Mouse (Mus musculus) stomach, embryonic 15.5 days (tissue): ENCODE data around the gene Elavl1. TPM values are rescaled to one million over a fixed set of nuclear protein-coding genes. Genes with fewer than 3 reads are reported as not detected.
"Not testable (repeated sequence)": the region's sequence is repeated elsewhere in the genome, so short reads cannot be mapped to it uniquely, and the experiment has no call there.

Source experiments
- ATAC-seq: fragments of 200-750 bp; cut with Nextera tagmentation; 2 replicates; pipeline ENCODE4 v1.8.0; 2017; ENCODE audit warnings: low read depth, moderate number of reproducible peaks, moderate TSS enrichment; ENCODE audit not compliant: insufficient read depth, low FRiP score
- H3K27ac ChIP-seq: fragments of 300-500 bp; sonication (generic); 2 replicates; pipeline ENCODE4 v1.5.1; 2015; ENCODE audit warnings: mild to moderate bottlenecking, inconsistent platforms
- H3K27me3 ChIP-seq: fragments of 300-500 bp; sonication (generic); replicated peaks from 2 replicates; pipeline ENCODE4 v1.6.1; 2015; ENCODE audit warnings: inconsistent platforms
- H3K36me3 ChIP-seq: fragments of 300-500 bp; sonication (generic); 2 replicates; pipeline ENCODE4 v1.6.1; 2015; ENCODE audit warnings: inconsistent platforms
- H3K4me1 ChIP-seq: fragments of 300-500 bp; sonication (generic); 2 replicates; pipeline ENCODE4 v1.6.1; 2015; ENCODE audit warnings: inconsistent platforms
- H3K4me2 ChIP-seq: fragments of 300-500 bp; sonication (generic); 2 replicates; pipeline ENCODE4 v1.6.1; 2015; ENCODE audit warnings: mild to moderate bottlenecking, inconsistent platforms
- H3K4me3 ChIP-seq: fragments of 300-500 bp; sonication (generic); replicated peaks from 2 replicates; pipeline ENCODE4 v1.5.1; 2015; ENCODE audit warnings: inconsistent platforms
- H3K9ac ChIP-seq: fragments of 300-500 bp; sonication (generic); 2 replicates; pipeline ENCODE4 v1.6.1; 2015; ENCODE audit warnings: inconsistent platforms
- H3K9me3 ChIP-seq: fragments of 300-500 bp; sonication (generic); 2 replicates; pipeline ENCODE4 v1.6.1; 2016; ENCODE audit warnings: inconsistent platforms
- WGBS: fragments of 180-500 bp; shearing (Covaris S2); methylation state at CpG from one replicate; pipeline ENCODE4 v1.1.7; 2015; 5-methylcytosine and 5-hydroxymethylcytosine counted together
- polyA plus RNA-seq: library from polyadenylated mRNA; unstranded; fragments of >200 nt; fragmentation: Nextera tagmentation; extraction: Ambion mirVana; gene quantifications from 2 replicates; pipeline ENCODE4 v1.2.1, GENCODE M21; 2015

Gene Elavl1
- polyA plus RNA-seq = 215 and 219 TPM in 2 replicates

- peak; percentile 98 for ATAC-seq
- under 1% methylated on average over 63 of the region's 78 CpGs for WGBS
- H3K27me3 ChIP-seq = no peaks in the 10 kb centered on the region
These were observed at the start of gene Elavl1, which contains the start of gene Ccl25 for GRCm38 (mm10) chr8:4324983-4325750. Elavl1 (minus strand) TSS chr8:4325413. Ccl25 (plus strand) TSS chr8:4325210.

GRCm38 (mm10) chr8:4372657-4373056 lies 47.4 kb upstream of the Elavl1 start:
- H3K36me3 ChIP-seq = no peaks in the 10 kb centered on the region
- H3K4me2 ChIP-seq = no peak overlapping the region

More at GRCm38 (mm10) chr8:4324983-4325750, at the start of gene Elavl1, which contains the start of gene Ccl25:
- H3K27ac ChIP-seq = peak within 1 kb of the TSS; percentile 94
- H3K36me3 ChIP-seq = peaks cover 20% of the 10 kb centered on the region
- H3K4me3 ChIP-seq = peak within 1 kb of the TSS; percentile 80
- H3K4me1 ChIP-seq = peaks cover 25% of the 10 kb centered on the region
- H3K9ac ChIP-seq = peak within 1 kb of the TSS; percentile 98
- no peaks in the 10 kb centered on the region for H3K9me3 ChIP-seq
- H3K4me2 ChIP-seq = peak within 1 kb of the TSS; percentile 86

GRCm38 (mm10) chr8:4370078-4370477 lies 44.9 kb upstream of the Elavl1 start:
- Histone ChIP-seq H3K9ac (no peak overlapping the region), H3K27ac (no peak overlapping the region), H3K27me3 (no peaks in the 10 kb centered on the region), H3K9me3 (no peaks in the 10 kb centered on the region), H3K36me3 (no peaks in the 10 kb centered on the region), H3K4me3 (no peak overlapping the region), H3K4me1 (no peaks in the 10 kb centered on the region), H3K4me2 (no peak overlapping the region)
- no peak for ATAC-seq
- WGBS = 38% methylated on average over 2 of the region's 2 CpGs

More at GRCm38 (mm10) chr8:4372657-4373056, 47.4 kb upstream of the Elavl1 start:
- WGBS = 71% methylated on average over 2 of the region's 2 CpGs
- Histone ChIP-seq H3K27ac (no peak overlapping the region), H3K27me3 (no peaks in the 10 kb centered on the region), H3K9me3 (no peaks in the 10 kb centered on the region), H3K4me1 (no peaks in the 10 kb centered on the region), H3K4me3 (no peak overlapping the region), H3K9ac (no peak overlapping the region)
- ATAC-seq = no peak

GRCm38 (mm10) chr8:4368470-4368869 lies 43.3 kb upstream of the Elavl1 start:
- no peak for ATAC-seq
- WGBS = 81% methylated on average over 4 of the region's 4 CpGs
- no peaks in the 10 kb centered on the region for H3K9me3 ChIP-seq
- H3K9ac ChIP-seq = no peak overlapping the region
- H3K27ac ChIP-seq = no peak overlapping the region
- H3K27me3 ChIP-seq = no peaks in the 10 kb centered on the region
- no peaks in the 10 kb centered on the region for H3K36me3 ChIP-seq
- no peak overlapping the region for H3K4me3 ChIP-seq
- no peaks in the 10 kb centered on the region for H3K4me1 ChIP-seq
- H3K4me2 ChIP-seq = no peak overlapping the region

GRCm38 (mm10) chr8:4367808-4368207 lies 42.6 kb upstream of the Elavl1 start:
- 76% methylated on average over 11 of the region's 11 CpGs for WGBS
- Histone ChIP-seq H3K4me2 (no peak overlapping the region), H3K4me3 (no peak overlapping the region), H3K36me3 (no peaks in the 10 kb centered on the region), H3K4me1 (no peaks in the 10 kb centered on the region), H3K9ac (no peak overlapping the region), H3K27me3 (no peaks in the 10 kb centered on the region), H3K9me3 (no peaks in the 10 kb centered on the region), H3K27ac (no peak overlapping the region)
- no peak for ATAC-seq

- no peaks in the 10 kb centered on the region for H3K27me3 ChIP-seq
- H3K27ac ChIP-seq = no peak overlapping the region
- ATAC-seq = no peak
- no peak overlapping the region for H3K9ac ChIP-seq
- H3K36me3 ChIP-seq = no peaks in the 10 kb centered on the region
- H3K4me2 ChIP-seq = no peak overlapping the region
- no peaks in the 10 kb centered on the region for H3K4me1 ChIP-seq
- H3K4me3 ChIP-seq = no peak overlapping the region
- H3K9me3 ChIP-seq = no peaks in the 10 kb centered on the region
- 86% methylated on average over 3 of the region's 3 CpGs for WGBS
These were observed 41.0 kb upstream of the Elavl1 start for GRCm38 (mm10) chr8:4366189-4366588.

GRCm38 (mm10) chr8:4360922-4361321 lies 35.7 kb upstream of the Elavl1 start:
- no peak overlapping the region for H3K4me2 ChIP-seq
- no peak for ATAC-seq
- no peaks in the 10 kb centered on the region for H3K4me1 ChIP-seq
- whole genome bisulfite sequencing = 87% methylated on average over 2 of the region's 2 CpGs
- no peaks in the 10 kb centered on the region for H3K9me3 ChIP-seq
- H3K27me3 ChIP-seq = no peaks in the 10 kb centered on the region
- H3K27ac ChIP-seq = no peak overlapping the region
- H3K4me3 ChIP-seq = no peak overlapping the region
- H3K36me3 ChIP-seq = no peaks in the 10 kb centered on the region
- no peak overlapping the region for H3K9ac ChIP-seq

GRCm38 (mm10) chr8:4359362-4359761 lies 34.1 kb upstream of the Elavl1 start:
- no peak overlapping the region for H3K4me2 ChIP-seq
- no peaks in the 10 kb centered on the region for H3K36me3 ChIP-seq
- no peak overlapping the region for H3K4me3 ChIP-seq
- no peak overlapping the region for H3K27ac ChIP-seq
- no peaks in the 10 kb centered on the region for H3K27me3 ChIP-seq
- ATAC-seq = no peak
- H3K9me3 ChIP-seq = no peaks in the 10 kb centered on the region
- no peaks in the 10 kb centered on the region for H3K4me1 ChIP-seq
- no peak overlapping the region for H3K9ac ChIP-seq
- WGBS = 76% methylated on average over 3 of the region's 3 CpGs

GRCm38 (mm10) chr8:4355455-4355854 lies 30.2 kb upstream of the Elavl1 start:
- no peak overlapping the region for H3K4me3 ChIP-seq
- ATAC-seq = no peak
- H3K27ac ChIP-seq = no peak overlapping the region
- no peaks in the 10 kb centered on the region for H3K27me3 ChIP-seq
- no peaks in the 10 kb centered on the region for H3K9me3 ChIP-seq
- WGBS = 86% methylated on average over 10 of the region's 10 CpGs
- no peak overlapping the region for H3K4me2 ChIP-seq
- H3K4me1 ChIP-seq = no peaks in the 10 kb centered on the region
- no peaks in the 10 kb centered on the region for H3K36me3 ChIP-seq
- H3K9ac ChIP-seq = no peak overlapping the region

- Histone ChIP-seq H3K9ac (no peak overlapping the region), H3K4me1 (no peaks in the 10 kb centered on the region), H3K36me3 (no peaks in the 10 kb centered on the region), H3K4me2 (no peak overlapping the region), H3K4me3 (no peak overlapping the region), H3K9me3 (no peaks in the 10 kb centered on the region), H3K27me3 (no peaks in the 10 kb centered on the region), H3K27ac (no peak overlapping the region)
- no peak for ATAC-seq
- 83% methylated on average over 1 of the region's 1 CpGs for WGBS
These were observed 29.3 kb upstream of the Elavl1 start for GRCm38 (mm10) chr8:4354516-4354915.

GRCm38 (mm10) chr8:4353741-4354140 lies 28.5 kb upstream of the Elavl1 start:
- Histone ChIP-seq H3K36me3 (no peaks in the 10 kb centered on the region), H3K4me1 (no peaks in the 10 kb centered on the region), H3K4me2 (no peak overlapping the region), H3K9me3 (no peaks in the 10 kb centered on the region), H3K27ac (no peak overlapping the region), H3K4me3 (no peak overlapping the region), H3K27me3 (no peaks in the 10 kb centered on the region), H3K9ac (no peak overlapping the region)
- WGBS = 75% methylated on average over 4 of the region's 4 CpGs
- no peak for ATAC-seq

- H3K27ac ChIP-seq, H3K4me3 ChIP-seq, ATAC-seq, H3K36me3 ChIP-seq, H3K9me3 ChIP-seq, H3K27me3 ChIP-seq, H3K4me1 ChIP-seq, H3K4me2 ChIP-seq, H3K9ac ChIP-seq: not testable (repeated sequence)
- WGBS = 87% methylated on average over 6 of the region's 6 CpGs
These were observed 27.3 kb upstream of the Elavl1 start for GRCm38 (mm10) chr8:4352562-4352961.
